Mouse (Mus musculus): ENCODE measurements around the gene Wdfy4.

Wdfy4 gene

DNA sequence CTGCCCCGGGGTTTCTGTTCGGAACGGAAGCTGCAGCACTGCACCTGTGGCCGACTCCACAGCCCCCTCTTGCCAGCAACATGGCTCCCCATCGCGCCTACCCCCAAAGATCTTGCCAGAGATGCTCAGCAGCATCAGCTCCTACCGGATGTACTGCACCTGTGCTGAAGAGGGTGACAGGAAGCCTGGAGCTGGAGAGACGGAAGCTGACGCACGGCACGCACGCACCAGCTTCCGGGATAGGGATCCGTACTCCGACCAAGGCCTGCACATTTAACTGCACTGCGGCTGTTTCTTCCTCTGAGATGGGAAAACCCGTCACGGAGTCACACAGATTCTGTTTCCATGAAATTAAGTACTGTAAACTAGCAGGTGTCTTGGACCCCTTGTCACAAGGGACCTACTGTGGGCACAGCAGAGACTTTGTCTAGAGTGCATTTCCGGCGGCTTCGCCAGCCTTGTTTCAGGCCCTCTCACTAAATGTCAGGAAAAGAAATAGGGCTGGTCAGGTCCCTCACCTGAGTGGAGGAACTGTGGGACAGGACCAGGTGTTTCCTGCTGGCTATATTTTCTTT, 4.6 kb upstream of the Wdfy4 start:
- in situ Hi-C loops (cut with MboI, MseI): no loop called here

DNA sequence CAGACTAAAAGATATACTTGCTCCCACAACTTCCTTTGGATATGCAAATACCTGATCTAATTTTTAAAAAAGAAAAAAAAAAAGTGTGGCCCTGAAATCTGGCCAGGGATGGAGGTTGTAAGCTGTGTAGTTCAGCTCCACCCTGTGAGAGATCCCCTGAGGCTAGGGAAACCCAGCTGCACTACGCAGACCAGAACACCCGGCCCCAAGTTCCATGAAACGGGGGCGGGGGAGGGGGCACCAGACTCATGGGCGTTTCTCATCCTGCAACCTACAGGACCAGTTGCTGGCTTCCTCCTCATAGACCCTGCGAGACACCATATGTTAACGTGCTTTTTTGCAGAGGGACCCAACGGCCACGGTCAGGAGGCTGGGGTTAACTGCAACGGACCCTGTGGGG, 3.9 kb upstream of the Wdfy4 start:
- in situ Hi-C loops (cut with MboI, MseI): no loop called here

DNA sequence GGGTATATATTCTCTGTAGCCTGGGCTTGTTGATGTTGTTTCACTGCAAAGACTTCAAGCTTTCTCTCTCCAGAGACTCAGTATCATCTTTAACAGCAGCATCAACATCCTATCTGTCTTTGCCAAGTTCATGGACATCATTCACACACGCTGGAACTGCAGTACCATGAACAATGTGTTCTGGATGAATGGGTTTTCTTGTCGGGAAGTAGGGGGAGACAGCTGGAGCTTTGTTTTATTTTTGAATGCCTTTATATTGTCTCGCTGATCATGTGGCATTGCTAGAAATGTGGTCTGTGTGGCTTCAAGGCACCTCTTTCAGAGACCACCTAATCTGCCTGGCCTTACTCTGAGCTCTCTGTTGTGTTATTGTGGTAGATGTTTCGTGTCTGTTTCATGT, 1.9 kb upstream of the Wdfy4 start:
- in situ Hi-C loops (cut with MboI, MseI): no loop called here

DNA sequence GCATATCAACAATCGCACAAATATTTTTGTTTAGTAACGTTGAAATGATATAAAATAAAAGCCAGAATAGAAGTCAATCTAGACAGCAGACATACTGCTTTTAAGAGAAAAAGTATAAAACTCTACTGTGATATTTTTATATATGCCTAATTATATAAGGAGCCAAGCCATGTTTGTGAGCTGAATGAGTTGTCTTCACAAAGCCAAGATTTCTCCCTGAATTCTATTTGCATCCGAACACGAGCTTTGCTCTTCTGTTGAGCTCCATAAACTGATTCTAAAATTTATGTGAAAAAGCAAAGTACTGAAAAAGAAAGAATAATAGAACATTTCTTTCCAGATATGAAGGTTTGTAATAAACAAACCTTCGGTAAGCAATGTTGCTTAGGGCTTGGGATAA, 5.2 kb downstream of the Wdfy4 start:
- in situ Hi-C loops (cut with MboI, MseI): no loop called here

DNA sequence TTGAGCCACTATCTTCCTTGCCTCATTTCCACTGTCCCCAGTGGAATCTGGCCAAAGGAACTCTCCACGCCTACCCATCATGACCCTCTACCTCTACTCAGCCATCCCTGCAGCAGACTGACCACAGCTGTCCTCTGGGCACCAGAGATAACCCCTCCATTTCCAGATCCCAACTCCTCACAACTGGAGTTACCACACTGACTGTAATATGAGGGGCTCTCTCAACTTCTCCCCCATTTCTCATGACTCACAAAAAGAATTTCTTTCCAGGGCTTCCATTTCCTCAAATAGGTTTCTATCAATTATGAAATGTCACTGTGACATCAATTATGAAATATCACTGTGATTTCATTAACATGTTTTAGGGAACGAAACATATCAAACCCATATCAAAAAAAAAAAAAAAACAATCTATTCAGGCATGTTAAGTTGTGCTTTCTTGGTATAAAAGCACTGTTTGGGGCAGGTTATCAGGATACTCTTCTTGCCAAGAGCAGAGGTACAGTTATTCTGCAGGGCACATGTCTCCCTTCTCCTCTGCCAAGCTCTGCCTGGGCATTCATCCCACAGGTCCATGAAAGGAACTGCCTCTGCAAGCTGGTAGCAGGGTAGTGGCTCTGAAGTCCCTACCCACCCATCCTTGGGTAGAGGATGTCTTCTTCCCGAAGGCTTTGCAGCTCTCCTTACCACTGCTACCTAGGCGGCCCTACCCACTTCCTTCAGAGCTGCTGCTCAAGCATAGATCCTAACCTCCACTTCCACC, 10.1 kb downstream of the Wdfy4 start:
- in situ Hi-C loops (cut with MboI, MseI): no loop called here

DNA sequence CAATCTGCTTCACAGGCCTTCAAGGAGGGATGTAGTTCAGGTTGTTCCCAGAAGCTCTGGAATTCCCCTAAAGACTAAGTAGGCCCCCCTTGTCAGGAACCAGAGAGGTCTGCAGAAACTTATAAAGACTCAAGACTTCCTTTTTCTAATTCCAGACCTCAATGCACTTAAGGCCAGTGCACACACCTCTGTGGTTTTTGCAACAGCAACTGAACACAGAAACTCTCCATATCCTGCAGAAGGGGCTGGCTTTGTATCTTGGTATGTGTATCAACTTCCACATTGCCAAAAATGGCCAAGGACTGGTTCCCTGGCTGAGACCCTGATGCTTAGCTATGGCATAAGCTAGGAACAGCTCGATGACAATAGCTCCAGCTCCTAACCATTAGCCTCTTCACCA, 13.4 kb downstream of the Wdfy4 start:
- in situ Hi-C loops (cut with MboI, MseI): loop anchor here in 1 of 2 experiments (25.0 kb wide), 1 partner anchor 735 kb away; no protein-coding TSS in a partner anchor

DNA sequence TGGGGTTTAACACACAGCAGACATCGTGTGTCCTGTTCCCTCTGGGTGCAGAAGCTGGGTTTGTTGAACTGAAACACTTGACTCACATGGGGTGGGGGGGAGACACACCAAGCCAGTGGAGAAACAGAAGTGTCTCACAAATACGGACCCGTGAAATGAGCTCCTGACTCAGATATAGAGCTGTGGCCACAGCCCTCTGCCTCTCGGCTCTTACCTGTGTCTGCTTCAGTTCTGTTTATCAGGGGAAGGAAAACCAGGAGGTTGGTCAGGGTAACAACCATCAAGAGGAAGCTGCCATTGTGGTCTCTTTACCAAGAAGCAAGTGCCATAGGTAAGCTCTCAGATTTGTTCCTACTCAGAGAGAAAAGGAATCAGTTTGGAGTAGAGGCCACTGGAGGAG, 16.6 kb downstream of the Wdfy4 start:
- in situ Hi-C loops (cut with MboI, MseI): loop anchor here in 1 of 2 experiments (25.0 kb wide), 1 partner anchor 731 kb away; no protein-coding TSS in a partner anchor

DNA sequence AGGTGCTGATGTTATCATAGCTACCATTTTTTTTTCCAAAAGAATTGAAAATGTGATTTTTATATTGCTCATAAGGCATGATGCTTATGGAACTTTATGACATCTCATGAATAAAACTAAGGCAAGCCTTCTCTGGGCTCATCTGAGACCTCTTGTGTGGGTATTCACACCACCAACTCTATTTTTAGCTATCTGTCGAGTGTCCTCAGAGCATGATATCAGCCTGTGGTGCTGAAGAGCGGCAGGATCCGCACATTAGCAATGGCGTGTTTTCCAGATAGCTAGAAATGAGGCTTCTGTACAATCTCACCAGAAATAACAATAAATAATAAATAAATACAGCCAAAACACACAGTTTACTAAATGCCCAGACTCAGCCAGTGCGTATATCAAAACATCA, 23.1 kb downstream of the Wdfy4 start:
- in situ Hi-C loops (cut with MboI, MseI): loop anchor here in 1 of 2 experiments (25.0 kb wide), 1 partner anchor 725 kb away; no protein-coding TSS in a partner anchor

DNA sequence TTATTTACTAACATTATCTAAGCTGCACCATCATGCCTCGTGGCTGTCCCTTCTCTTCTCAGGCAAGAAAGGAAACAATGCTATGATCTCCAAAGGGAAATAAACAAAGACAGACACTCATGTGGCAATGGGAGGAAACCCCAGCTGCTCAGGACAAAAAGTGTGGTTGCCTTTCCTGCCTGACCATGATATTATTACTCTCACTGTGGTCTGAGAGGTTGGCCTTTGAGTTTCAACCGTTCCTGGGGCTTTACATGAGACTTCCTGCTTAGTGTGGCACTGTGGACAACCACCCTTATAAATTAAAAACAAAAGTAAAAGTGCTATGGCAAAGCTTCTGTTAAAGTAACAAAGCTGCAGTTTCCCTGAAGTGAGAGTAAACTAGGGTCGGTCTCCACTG, 27.0 kb downstream of the Wdfy4 start:
- in situ Hi-C loops (cut with MboI, MseI): loop anchor here in 1 of 2 experiments (25.0 kb wide), 1 partner anchor 721 kb away; no protein-coding TSS in a partner anchor

DNA sequence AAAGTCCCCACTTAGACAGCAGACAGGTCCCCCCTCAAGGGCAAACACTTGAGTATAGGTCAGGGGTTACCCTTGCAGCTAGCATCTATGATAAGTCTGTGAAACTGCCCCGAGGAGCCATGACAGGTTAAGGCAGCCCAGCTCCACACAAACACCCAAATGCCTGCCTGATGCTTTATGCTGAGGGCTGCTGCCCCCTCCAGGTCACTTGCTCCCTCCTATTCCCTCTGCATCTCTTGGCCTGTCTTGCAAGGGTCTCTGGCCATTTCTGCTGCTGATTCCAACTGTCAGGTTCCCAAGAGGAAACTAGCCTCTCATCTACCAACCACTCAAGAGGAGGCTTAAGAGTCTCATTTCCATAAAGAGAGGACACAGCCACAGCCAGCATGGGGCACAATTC, 32.4 kb downstream of the Wdfy4 start:
- in situ Hi-C loops (cut with MboI, MseI): loop anchor here in 1 of 2 experiments (25.0 kb wide), 1 partner anchor 716 kb away; no protein-coding TSS in a partner anchor

DNA sequence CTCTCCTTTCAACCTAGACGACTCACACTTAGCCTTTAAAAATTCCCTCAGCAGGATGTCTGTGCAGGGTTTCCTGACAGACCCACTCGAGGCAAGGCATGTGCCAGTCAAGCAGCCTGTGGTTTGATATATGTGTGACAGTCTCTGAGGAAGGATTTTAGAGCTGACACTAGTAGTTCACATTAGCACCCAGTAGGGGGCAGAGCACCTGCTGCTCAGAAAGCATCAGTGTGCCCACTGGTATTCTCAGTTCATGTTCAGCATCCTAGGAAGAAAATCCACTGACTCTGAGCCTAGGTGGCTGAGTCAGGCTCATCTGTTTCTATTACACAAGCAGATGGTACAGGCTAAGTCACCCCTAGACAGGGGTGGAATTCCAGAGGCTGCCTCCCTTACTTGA, 39.0 kb downstream of the Wdfy4 start:
- in situ Hi-C loops (cut with MboI, MseI): no loop called here

DNA sequence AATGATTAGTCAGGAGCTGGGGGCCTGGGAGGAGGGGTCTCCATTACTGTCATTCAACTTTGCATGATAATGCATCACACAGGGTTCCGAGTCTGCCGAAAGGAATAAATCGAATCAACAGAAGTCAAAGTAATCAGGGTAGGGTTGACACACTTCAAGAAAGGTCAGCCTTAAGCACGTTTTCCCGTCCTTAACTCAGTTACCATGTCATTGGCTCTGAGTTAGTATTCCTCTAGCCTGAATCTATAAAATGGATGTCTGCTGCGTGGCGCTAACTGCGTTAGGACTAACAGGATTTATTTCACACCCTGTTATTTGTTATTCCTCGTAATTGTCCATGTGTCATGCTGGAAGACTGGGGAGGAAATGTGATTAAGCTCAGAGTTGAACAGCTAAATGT, 48.5 kb downstream of the Wdfy4 start:
- in situ Hi-C loops (cut with MboI, MseI): no loop called here

DNA sequence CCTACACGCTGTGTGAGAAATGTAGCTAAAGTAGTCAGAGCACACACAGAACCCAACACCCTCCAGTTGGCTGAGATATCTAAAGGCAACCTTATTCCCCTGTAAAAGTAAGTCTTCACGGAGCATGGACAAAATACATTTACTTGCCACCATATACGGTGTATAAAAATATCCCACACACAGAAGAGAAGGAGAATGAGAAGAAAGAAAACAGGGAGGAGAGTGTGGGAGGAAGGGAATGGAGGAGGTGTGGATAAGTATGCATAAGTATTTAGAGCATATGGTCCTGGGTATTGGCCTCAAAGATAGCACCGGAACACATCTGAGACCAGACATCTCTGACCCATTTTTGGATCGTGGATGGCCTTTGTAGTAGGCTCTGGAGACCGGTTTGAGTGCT, 50.1 kb downstream of the Wdfy4 start:
- in situ Hi-C loops (cut with MboI, MseI): no loop called here

DNA sequence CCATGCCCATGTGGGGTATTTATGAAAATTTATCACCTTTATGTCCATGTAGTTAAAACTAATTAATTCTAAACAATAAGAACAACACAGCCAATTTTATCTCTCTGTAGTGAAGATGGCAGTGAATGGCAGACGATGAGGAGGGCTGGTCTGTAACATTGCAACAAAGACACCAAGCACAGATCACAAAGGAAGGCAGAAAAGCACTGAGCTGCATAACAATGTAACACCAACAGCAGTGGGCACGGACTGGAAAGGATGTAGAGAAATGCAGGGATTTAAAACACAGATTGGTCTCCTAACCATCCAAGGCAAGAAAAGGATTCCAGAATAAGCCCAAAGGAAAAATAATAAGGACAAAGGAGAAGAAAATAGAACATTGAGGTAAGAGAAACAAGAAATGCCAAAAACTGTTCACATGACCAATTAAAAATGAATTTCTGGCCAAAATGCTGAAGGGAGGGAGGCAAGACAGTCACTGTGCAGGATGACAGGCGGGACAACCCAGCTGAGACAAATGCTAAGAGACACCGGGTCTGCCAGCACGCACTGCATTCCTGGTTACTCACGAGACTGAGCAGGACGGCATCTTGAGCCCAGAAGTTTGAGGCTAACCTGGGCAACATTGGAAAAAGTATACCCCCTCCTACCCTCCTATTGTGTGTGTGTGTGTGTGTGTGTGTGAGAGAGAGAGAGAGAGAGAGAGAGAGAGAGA, 54.1 kb downstream of the Wdfy4 start:
- in situ Hi-C loops (cut with MboI, MseI): no loop called here

DNA sequence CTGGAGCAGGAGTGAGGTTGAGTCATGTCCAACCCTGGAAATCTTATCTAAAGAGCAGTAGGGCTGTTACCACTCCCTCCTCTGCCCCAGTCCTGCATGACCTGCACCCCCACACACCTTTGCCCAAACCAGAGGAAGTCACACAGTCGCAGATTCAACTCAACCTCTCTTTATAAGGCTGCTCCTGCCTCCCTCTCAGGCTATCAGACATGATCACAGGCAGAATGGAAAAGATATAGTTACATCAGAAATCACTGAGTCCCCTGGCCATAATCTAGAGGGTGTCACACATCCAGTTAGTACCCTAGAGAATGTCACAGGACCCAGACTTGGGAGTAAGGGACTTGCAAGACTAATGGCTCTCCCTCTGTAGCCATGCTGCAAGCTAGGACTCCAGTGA, 68.7 kb downstream of the Wdfy4 start:
- in situ Hi-C loops (cut with MboI, MseI): no loop called here

DNA sequence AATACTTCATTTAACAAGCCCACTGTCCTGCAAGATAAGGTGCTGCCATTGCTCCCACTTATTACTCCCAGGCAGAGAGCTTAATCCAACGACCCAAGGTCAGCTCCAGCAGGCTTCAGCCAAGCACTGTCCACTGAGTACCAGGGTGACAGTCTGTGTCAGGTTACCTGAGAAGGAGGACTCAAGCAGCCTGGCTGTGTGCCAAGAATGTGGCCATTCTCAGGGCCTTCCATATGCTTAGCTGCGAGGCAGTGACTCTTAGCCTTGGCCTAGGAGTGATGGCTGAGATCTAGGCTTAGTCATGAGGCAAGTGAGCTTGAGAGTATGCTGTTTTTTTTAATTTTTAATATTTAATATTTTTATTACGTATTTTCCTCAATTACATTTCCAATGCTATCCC, 80.5 kb downstream of the Wdfy4 start:
- in situ Hi-C loops (cut with MboI, MseI): no loop called here

DNA sequence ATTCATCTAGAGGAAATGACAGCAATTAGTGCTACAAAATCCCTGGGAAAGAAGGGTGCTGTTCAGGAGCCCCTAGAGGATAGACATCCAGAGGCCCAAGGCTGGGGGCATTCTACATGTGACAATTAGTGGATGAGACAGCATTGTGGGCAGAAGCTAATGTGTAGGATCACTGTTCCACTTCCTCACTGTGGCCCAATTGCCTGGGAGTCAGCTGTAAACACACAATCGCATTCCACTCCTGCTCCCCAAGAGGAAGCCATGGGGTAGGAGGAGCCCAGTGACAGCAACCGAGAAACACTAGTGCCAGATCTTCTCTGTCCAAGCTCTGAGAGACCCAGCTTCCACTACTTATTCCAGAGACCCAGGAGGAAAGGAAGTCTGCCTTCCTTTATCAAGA, 83.7 kb downstream of the Wdfy4 start:
- in situ Hi-C loops (cut with MboI, MseI): no loop called here

DNA sequence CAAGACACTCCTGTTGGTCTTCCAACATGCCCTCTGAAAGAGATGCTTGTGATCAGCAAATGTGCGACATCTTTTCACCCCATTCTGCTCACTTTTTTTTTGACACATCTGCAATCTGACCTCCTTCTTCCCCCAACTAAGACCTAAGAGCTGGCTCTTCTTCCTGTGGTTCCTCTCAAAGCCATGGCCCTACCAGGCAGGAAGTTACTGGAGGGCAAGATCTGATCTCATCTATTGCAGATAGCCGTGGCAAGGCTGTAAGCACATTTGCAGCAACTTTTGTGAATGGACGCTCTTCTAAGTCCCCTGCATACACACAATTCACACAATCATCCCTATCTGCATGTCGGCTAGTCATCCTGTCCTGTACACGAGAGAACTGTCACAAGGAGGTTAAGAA, 85.4 kb downstream of the Wdfy4 start:
- in situ Hi-C loops (cut with MboI, MseI): loop anchor here in 1 of 2 experiments (10.0 kb wide), 1 partner anchor 1205 kb away; no protein-coding TSS in a partner anchor

DNA sequence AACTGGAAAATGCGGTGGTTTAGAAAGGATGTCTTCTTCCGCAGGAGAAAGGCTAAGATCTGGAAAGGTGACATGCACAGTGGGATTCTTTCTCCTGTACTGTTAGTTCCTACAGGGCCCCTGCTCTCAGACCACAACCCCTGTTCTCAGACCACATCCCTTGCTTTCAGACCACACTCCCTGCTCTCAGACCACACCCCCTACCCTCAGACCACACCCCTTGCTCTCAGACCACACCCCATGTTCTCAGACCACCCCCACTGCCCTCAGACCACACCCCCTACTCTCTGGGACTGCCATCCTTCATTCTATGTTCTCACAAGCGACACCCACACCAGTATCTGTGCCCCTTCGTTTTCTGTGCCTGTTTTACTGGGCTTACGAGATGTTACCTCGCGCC, 86.2 kb downstream of the Wdfy4 start:
- in situ Hi-C loops (cut with MboI, MseI): loop anchor here in 1 of 2 experiments (10.0 kb wide), 1 partner anchor 1204 kb away; no protein-coding TSS in a partner anchor

DNA sequence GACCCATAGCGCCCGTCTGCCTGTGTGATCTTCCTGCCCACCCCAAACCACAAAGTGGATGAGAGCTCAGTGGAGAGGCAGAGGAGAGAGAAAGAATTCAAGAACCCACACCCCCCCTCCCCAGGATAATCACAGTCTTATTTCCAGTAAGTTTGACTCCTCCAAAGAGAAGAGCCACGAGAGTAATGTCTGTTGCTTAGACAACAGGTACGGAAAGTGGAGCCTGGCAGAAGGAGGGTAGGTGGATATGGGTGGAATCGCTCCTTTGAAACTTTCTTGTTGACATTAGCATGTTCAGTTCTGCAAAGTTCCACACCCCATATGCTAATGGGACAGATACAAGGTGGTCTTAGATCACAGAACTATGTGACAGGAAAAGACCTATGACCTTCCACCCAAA, 88.8 kb downstream of the Wdfy4 start:
- in situ Hi-C loops (cut with MboI, MseI): loop anchor here in 1 of 2 experiments (10.0 kb wide), 1 partner anchor 1202 kb away; no protein-coding TSS in a partner anchor

DNA sequence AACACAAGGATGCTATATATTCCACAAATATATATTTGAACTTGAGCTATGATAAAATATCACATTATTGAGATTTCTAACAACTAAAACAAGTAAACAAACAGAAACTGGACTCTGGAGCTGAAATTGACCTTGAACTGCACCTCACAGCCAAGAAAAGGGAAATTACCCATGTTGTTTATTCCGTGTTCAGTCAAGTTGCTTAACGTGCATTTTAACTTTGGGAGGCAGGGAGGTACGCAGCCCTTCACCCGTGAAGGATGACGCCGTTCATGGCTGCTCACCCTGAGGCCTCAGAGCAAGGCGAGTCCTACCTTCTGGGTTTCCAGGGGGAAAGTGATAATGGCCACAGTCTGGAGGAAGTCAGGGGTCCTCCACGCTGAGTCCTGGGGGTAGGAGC, 102.0 kb downstream of the Wdfy4 start:
- in situ Hi-C loops (cut with MboI, MseI): no loop called here

DNA sequence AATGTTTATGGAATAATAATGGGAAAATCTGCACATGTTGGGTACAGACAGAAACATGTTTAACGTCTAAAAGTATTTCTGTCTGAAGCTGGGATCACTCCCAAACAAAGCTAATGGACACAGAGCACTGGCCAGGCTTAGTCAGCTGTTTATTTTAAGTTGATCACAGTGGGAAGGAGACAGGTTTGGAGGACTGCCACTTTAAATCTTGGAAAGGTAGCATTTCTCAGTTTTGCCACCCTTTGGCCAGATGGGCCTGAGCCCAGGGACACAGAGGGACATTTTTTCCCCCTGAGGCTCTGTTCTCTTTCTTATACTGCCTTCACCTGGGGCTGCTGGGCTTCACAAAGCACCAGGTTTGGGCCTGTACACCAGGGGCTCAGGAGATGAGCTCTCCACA, 103.0 kb downstream of the Wdfy4 start:
- in situ Hi-C loops (cut with MboI, MseI): no loop called here

Data from T-helper 17 cell (primary cell).